Mouse (Mus musculus) liver, embryonic 11.5 days (tissue): ENCODE measurements at regions not wholly inside any gene's neighbourhood (a gene's known extent, or its start where the extent isn't known, plus 50 kb on each side); places are given as distances from the start of the nearest gene placed in this dataset. TPM values are rescaled to one million over a fixed set of nuclear protein-coding genes. Genes with fewer than 3 reads are reported as not detected.

Experiments
- ATAC-seq: fragments of 200-750 bp; cut with Nextera tagmentation; replicated peaks from 2 replicates; pipeline ENCODE4 v1.8.0; 2017; ENCODE audit warnings: moderate number of reproducible peaks, mild to moderate bottlenecking, moderate TSS enrichment, moderate library complexity; ENCODE audit not compliant: low FRiP score
- DNase-seq: peaks from one replicate; pipeline ENCODE4 v3.0.0-alpha.2; 2017; ENCODE audit warnings: low spot score
- H3K27ac ChIP-seq: fragments of 300-500 bp; sonication (generic); 2 replicates; pipeline ENCODE4 v1.5.1; 2014; ENCODE audit warnings: mild to moderate bottlenecking, low read depth, low read length, control low read depth
- H3K27me3 ChIP-seq: fragments of 300-500 bp; sonication (generic); replicated peaks from 2 replicates; pipeline ENCODE4 v1.6.1; 2014; ENCODE audit warnings: low read length, mixed read lengths; ENCODE audit not compliant: control insufficient read depth, insufficient read depth
- H3K36me3 ChIP-seq: fragments of 300-500 bp; sonication (generic); 2 replicates; pipeline ENCODE4 v1.6.1; 2014; ENCODE audit warnings: mild to moderate bottlenecking, low read length, moderate library complexity, mixed read lengths; ENCODE audit not compliant: control insufficient read depth, insufficient read depth
- H3K4me1 ChIP-seq: fragments of 300-500 bp; sonication (generic); replicated peaks from 2 replicates; pipeline ENCODE4 v1.6.1; 2014; ENCODE audit warnings: low read length, mixed read lengths; ENCODE audit not compliant: control insufficient read depth, insufficient read depth
- H3K4me2 ChIP-seq: fragments of 300-500 bp; sonication (generic); 2 replicates; pipeline ENCODE4 v1.6.1; 2014; ENCODE audit warnings: mild to moderate bottlenecking, control low read depth, moderate library complexity
- H3K4me3 ChIP-seq: fragments of 300-500 bp; sonication (generic); 2 replicates; pipeline ENCODE4 v1.5.1; 2014; ENCODE audit warnings: low read depth, low read length, control low read depth
- H3K9ac ChIP-seq: fragments of 300-500 bp; sonication (generic); 2 replicates; pipeline ENCODE4 v1.6.1; 2014; ENCODE audit warnings: low read depth, low read length, control low read depth
- H3K9me3 ChIP-seq: fragments of 300-500 bp; sonication (generic); 2 replicates; pipeline ENCODE4 v1.6.1; 2016; ENCODE audit warnings: low read length, inconsistent platforms, mixed read lengths; ENCODE audit not compliant: control insufficient read depth
- WGBS: fragments of 180-500 bp; shearing (Covaris S2); extraction: QIAGEN DNeasy Blood & Tissue Kit; methylation state at CpG from one replicate; pipeline ENCODE4 v1.1.7; 2014; 5-methylcytosine and 5-hydroxymethylcytosine counted together
- microRNA-seq: library from miRNA; unstranded; fragments of <30 nt; microRNA quantifications from one replicate; pipeline ENCODE4, GENCODE M21; 2017; ENCODE audit warnings: borderline number of aligned reads

GRCm38 (mm10) chr15:6238133-6238532, 61.5 kb upstream of the Dab2 start:
- Histone ChIP-seq H3K36me3 (no peaks in the 10 kb centered on the region), H3K27ac (no peak overlapping the region)
- ATAC-seq: no peak

GRCm38 (mm10) chr15:6238755-6239154, 60.8 kb upstream of the Dab2 start:
- 86% methylated on average over 3 of the region's 3 CpGs for WGBS
- Histone ChIP-seq H3K36me3 (no peaks in the 10 kb centered on the region), H3K9ac (no peak overlapping the region), H3K4me3 (no peak overlapping the region), H3K4me2 (no peak overlapping the region), H3K4me1 (no peaks in the 10 kb centered on the region), H3K27me3 (no peaks in the 10 kb centered on the region), H3K27ac (no peak overlapping the region), H3K9me3 (no peaks in the 10 kb centered on the region)
- no peak for ATAC-seq
- no peak for DNase-seq

More at GRCm38 (mm10) chr15:6238133-6238532, 61.5 kb upstream of the Dab2 start:
- Histone ChIP-seq H3K9me3 (no peaks in the 10 kb centered on the region), H3K4me2 (no peak overlapping the region), H3K27me3 (no peaks in the 10 kb centered on the region), H3K4me1 (no peaks in the 10 kb centered on the region), H3K4me3 (no peak overlapping the region), H3K9ac (no peak overlapping the region)
- DNase-seq: peak; percentile 64
- WGBS: 6% methylated on average over 6 of the region's 6 CpGs

DNA sequence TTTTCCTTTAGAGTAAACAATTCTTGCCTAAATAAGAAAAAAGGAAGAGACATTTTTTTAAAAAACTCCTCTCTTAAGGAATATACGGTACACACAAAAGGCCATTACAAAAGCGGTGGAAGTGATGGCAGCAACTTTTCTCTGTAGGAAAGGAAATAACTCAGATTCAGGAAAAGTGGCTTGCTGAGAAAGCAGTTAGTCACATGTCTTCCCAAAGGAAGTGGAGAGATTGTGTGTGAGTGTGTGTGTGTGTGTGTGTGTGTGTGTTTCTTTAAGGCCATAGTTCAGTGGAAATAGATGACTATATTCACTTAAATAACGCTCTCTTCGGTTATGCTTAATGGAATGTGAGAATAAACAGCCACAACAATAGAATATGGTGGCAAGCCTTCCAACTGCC, 57.5 kb upstream of the Dab2 start:
- Histone ChIP-seq H3K4me2 (no peak overlapping the region), H3K4me3 (no peak overlapping the region), H3K9me3 (no peaks in the 10 kb centered on the region), H3K36me3 (no peaks in the 10 kb centered on the region), H3K27me3 (no peaks in the 10 kb centered on the region), H3K4me1 (no peaks in the 10 kb centered on the region), H3K9ac (no peak overlapping the region), H3K27ac (no peak overlapping the region)
- 65% methylated on average over 4 of the region's 4 CpGs for WGBS
- ATAC-seq: no peak
- no peak for DNase-seq

- no peaks in the 10 kb centered on the region for H3K4me1 ChIP-seq
- H3K4me3 ChIP-seq: no peak overlapping the region
- no peaks in the 10 kb centered on the region for H3K9me3 ChIP-seq
- no peak overlapping the region for H3K27ac ChIP-seq
- WGBS: 46% methylated on average over 7 of the region's 7 CpGs
- H3K9ac ChIP-seq: no peak overlapping the region
- no peak overlapping the region for H3K4me2 ChIP-seq
- no peak for ATAC-seq
- no peaks in the 10 kb centered on the region for H3K36me3 ChIP-seq
- H3K27me3 ChIP-seq: no peaks in the 10 kb centered on the region
- no peak for DNase-seq
Observed at GRCm38 (mm10) chr15:6244401-6244800, 55.2 kb upstream of the Dab2 start.

DNA sequence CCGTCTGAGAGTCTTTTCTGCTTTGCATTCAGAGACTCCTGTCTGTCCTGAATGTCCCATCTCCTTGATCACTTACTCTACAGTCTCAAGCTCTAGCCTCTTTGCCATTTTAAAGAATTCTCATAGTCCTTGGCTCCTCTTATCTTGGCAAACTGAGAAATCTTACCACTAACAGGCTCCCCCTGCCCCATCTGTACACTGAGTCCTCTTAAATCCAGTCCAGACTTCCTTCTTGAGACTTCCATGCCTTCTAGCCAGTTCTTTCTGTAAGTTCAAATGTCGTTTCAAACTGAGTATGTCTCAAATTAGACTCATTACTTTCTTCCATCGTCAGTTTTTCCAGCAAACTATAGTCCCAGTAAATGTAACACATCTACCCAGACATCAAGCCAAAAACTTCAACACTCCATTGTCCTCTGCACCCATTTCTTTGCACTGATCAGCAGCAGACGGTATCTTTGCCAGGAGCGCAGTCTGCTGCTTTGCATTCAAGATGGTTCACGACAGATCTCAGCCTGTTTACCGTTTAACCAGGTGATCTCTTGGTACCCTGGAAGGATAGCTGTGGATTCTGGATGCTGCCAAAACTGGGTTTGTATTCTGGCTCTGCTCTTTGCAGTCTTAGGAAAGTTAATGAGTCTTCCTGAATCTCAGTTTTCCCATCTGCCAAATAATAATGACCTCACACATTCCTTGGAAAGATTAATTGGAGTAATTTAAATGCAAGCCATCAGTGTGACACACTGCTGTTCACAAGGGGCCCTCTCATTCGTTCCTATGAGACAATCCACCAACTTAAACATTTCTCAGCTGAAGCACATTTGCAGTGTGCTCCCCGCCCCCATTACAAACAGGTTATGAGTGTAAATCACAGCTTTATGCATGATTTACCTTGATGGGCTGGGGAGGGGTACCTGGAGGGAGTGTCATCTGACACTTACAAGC, 53.4 kb upstream of the Dab2 start:
- ATAC-seq (no peak), DNase-seq (no peak)
- H3K27ac ChIP-seq: no peak overlapping the region
- H3K9ac ChIP-seq: no peak overlapping the region
- no peaks in the 10 kb centered on the region for H3K9me3 ChIP-seq
- WGBS: 69% methylated on average over 9 of the region's 9 CpGs
- H3K4me2 ChIP-seq: no peak overlapping the region
- no peaks in the 10 kb centered on the region for H3K36me3 ChIP-seq
- no peaks in the 10 kb centered on the region for H3K27me3 ChIP-seq
- H3K4me3 ChIP-seq: no peak overlapping the region
- H3K4me1 ChIP-seq: no peaks in the 10 kb centered on the region

GRCm38 (mm10) chr15:6248470-6248869, 51.1 kb upstream of the Dab2 start:
- ATAC-seq (no peak), DNase-seq (no peak)
- no peaks in the 10 kb centered on the region for H3K27me3 ChIP-seq
- H3K4me1 ChIP-seq: no peaks in the 10 kb centered on the region
- no peak overlapping the region for H3K27ac ChIP-seq
- no peaks in the 10 kb centered on the region for H3K9me3 ChIP-seq
- no peak overlapping the region for H3K4me3 ChIP-seq
- H3K9ac ChIP-seq: no peak overlapping the region
- H3K4me2 ChIP-seq: no peak overlapping the region
- 63% methylated on average over 4 of the region's 4 CpGs for WGBS
- no peaks in the 10 kb centered on the region for H3K36me3 ChIP-seq

Small RNA genes in the stretch of these regions (microRNA-seq; reads per million reads assigned to microRNA genes)
- not detected for gene Gm27760
